Mouse (Mus musculus) spleen, postnatal 14 days (tissue): ENCODE data around the gene Atp5e.

Experiments
- DNase-seq, 2 experiments: peaks; one replicate each; pipeline ENCODE4 v3.0.0; 2021 to 2022; ENCODE audit warnings: low spot score in 2 of 2

Gene Atp5e

DNA sequence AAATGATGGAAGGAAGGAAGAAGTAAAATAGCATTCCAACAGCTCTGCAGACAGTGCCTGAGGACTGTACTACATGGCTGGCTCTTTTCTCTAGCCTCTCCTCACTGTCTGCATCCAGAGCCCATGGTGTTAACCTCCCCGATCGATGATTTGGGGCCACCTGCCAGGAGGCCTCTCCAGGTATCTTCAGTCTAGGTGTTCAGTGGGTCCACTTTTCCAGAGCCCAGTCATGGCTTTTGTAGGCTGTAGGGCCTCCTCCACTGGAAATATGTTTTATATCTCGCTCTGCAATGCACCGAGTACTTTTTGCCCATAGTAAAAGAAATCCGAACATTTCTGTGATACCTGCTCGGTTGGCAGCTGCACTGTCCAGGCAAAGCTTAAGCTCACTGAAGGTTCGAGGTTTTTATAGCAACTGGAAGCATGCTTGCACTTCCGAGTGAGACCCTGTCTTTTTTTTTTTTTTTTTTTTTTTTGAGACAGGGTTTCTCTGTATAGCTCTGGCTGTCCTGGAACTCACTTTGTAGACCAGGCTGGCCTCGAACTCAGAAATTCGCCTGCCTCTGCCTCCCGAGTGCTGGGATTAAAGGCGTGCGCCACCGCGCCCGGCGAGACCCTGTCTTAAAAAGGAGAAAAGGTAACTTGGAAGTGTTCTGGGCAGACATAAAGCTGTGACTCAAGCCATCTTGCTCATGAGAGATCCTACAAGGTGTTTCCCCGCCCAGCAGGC lies 48.7 kb downstream of the Atp5e start:
- no peak for DNase-seq

DNA sequence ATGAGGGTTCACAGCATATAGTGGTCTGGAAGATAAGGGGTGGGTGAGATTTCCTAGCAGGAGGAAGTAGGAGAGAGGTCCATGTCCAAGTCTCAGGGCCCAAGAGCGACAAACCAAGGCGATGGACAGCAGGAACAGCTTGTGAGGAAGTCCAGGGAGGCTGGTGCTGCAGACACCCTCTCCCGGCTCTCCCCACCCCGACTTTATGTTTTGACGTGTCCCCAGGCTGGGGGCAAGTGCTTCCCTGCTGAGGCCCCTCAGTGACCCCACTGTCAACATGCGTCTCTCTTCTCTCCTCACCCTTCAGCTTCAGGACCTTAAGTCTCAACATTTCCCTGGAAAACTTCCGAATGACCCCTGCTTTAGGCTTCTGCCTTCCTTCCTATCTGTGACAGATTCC lies 50.8 kb downstream of the Atp5e start:
- no peak for DNase-seq
